Mouse (Mus musculus) liver, embryonic 15.5 days (tissue): ENCODE results near the gene Mrpl33. TPM values are rescaled to one million over a fixed set of nuclear protein-coding genes. Genes with fewer than 3 reads are reported as not detected.
A peak's percentile ranks its signal among the peaks of the same experiment; 100 is the strongest.
"Not testable (repeated sequence)": the region's sequence is repeated elsewhere in the genome, so short reads cannot be mapped to it uniquely, and the experiment has no call there.

Source experiments
- ATAC-seq: fragments of 200-750 bp; cut with Nextera tagmentation; 2 replicates; pipeline ENCODE4 v1.8.0; 2017; ENCODE audit warnings: moderate number of reproducible peaks, mild to moderate bottlenecking, moderate library complexity; ENCODE audit not compliant: insufficient read depth
- H3K27ac ChIP-seq: fragments of 300-500 bp; sonication (generic); replicated peaks from 2 replicates; pipeline ENCODE4 v1.5.1; 2015; ENCODE audit warnings: mild to moderate bottlenecking, inconsistent platforms
- H3K27me3 ChIP-seq: fragments of 300-500 bp; sonication (generic); 2 replicates; pipeline ENCODE4 v1.6.1; 2015; ENCODE audit warnings: mild to moderate bottlenecking, inconsistent platforms
- H3K36me3 ChIP-seq: fragments of 300-500 bp; sonication (generic); replicated peaks from 2 replicates; pipeline ENCODE4 v1.6.1; 2015; ENCODE audit warnings: moderate library complexity, mild to moderate bottlenecking, inconsistent platforms
- H3K4me1 ChIP-seq: fragments of 300-500 bp; sonication (generic); replicated peaks from 2 replicates; pipeline ENCODE4 v1.6.1; 2015; ENCODE audit warnings: inconsistent platforms
- H3K4me2 ChIP-seq: fragments of 300-500 bp; sonication (generic); 2 replicates; pipeline ENCODE4 v1.6.1; 2015; ENCODE audit warnings: moderate library complexity, mild to moderate bottlenecking, inconsistent platforms
- H3K4me3 ChIP-seq: fragments of 300-500 bp; sonication (generic); replicated peaks from 2 replicates; pipeline ENCODE4 v1.5.1; 2015; ENCODE audit warnings: mild to moderate bottlenecking, inconsistent platforms
- H3K9ac ChIP-seq: fragments of 300-500 bp; sonication (generic); 2 replicates; pipeline ENCODE4 v1.6.1; 2015; ENCODE audit warnings: moderate library complexity, mild to moderate bottlenecking, inconsistent platforms
- H3K9me3 ChIP-seq: fragments of 300-500 bp; sonication (generic); replicated peaks from 2 replicates; pipeline ENCODE4 v1.6.1; 2016; ENCODE audit warnings: inconsistent platforms
- whole genome bisulfite sequencing: fragments of 180-500 bp; shearing (Covaris S2); methylation state at CpG from one replicate; pipeline ENCODE4 v1.1.7; 2015; ENCODE audit warnings: mixed read lengths; ENCODE audit not compliant: insufficient replicate concordance; 5-methylcytosine and 5-hydroxymethylcytosine counted together
- polyA plus RNA-seq: library from polyadenylated mRNA; unstranded; fragments of >200 nt; fragmentation: Nextera tagmentation; extraction: Ambion mirVana; gene quantifications from 2 replicates; pipeline ENCODE4 v1.2.1, GENCODE M21; 2015

Gene Mrpl33
- polyA plus RNA-seq, 1 experiment from 2014 or later: 158 TPM

DNA sequence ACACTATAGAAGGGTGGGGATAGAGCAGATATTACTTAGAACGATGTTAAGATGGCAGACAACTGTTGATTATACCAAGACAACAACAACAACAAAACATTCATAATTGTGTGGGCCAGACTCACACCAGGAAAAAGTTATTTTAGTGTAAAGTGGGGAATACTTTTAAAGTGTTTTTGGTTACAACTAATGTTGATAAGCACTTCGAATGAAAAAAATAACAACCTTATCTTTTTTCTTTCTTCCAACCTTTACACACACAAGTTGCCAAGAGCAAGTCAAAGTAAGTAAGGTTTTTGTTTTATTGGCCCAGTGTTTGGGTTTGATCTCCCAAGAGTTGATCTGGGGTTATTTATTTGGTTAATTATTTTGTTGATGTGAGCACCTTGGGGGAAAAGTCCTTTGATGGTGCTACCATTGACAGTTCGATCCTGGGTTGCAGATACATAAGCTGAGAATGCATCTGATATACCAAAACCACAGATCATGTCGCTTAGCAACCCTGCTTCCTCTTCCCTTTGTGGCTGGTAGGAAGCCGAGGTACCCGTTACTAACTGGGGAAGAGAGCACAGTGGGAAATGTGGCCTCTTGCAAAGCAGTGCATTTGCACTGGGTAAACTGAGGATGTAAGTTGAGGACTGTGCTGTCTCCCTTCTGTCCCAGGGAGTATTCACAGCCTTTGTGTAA, 17.7 kb downstream of the Mrpl33 start:
- H3K27ac ChIP-seq: peak overlapping the region; percentile 86
- peak overlapping the region; percentile 71 for H3K4me3 ChIP-seq
- no peaks in the 10 kb centered on the region for H3K27me3 ChIP-seq
- H3K4me2 ChIP-seq: peak overlapping the region; percentile 64
- H3K4me1 ChIP-seq: peaks cover 19% of the 10 kb centered on the region
- peaks cover 32% of the 10 kb centered on the region for H3K36me3 ChIP-seq
- no peaks in the 10 kb centered on the region for H3K9me3 ChIP-seq
- H3K9ac ChIP-seq: peak overlapping the region; percentile 63
- WGBS: 11% methylated on average over 6 of the region's 6 CpGs
- ATAC-seq: no peak

DNA sequence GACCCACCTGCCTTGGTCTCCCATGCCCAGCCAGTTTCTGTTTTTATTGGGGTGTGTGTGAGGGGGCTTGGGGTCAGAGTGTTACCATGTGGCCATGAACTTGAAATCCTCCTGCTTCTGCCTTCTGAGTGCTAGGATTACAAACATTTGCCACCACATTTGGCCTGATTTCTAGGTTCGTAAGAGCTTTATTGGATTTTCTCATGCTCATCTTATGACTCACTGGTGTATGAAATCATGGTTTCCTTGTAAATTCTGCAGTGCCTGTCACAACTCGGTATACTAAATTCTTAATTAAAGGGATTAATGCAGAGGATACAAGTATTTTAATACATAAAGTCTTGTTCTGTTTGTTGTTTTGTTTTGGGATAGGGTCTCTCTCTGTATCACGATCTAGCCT, 23.6 kb downstream of the Mrpl33 start:
- no peak for ATAC-seq
- Histone ChIP-seq H3K4me3 (no peak overlapping the region), H3K36me3 (peaks cover 51% of the 10 kb centered on the region), H3K9ac (no peak overlapping the region), H3K4me2 (no peak overlapping the region), H3K4me1 (peaks cover 8% of the 10 kb centered on the region), H3K27ac (no peak overlapping the region), H3K9me3 (no peaks in the 10 kb centered on the region), H3K27me3 (no peaks in the 10 kb centered on the region)
- WGBS: 79% methylated on average over 3 of the region's 3 CpGs

- no peaks in the 10 kb centered on the region for H3K27me3 ChIP-seq
- H3K4me1 ChIP-seq: no peaks in the 10 kb centered on the region
- H3K9ac ChIP-seq: no peak overlapping the region
- no peak for ATAC-seq
- no peak overlapping the region for H3K4me3 ChIP-seq
- no peak overlapping the region for H3K27ac ChIP-seq
- H3K36me3 ChIP-seq: peaks cover 5% of the 10 kb centered on the region; the same call in 1 of the 2 replicates
- no peaks in the 10 kb centered on the region for H3K9me3 ChIP-seq
- 58% methylated on average over 3 of the region's 3 CpGs for whole genome bisulfite sequencing
- no peak overlapping the region for H3K4me2 ChIP-seq
These were observed 30.4 kb downstream of the Mrpl33 start for GRCm38 (mm10) chr5:31627117-31627516.

GRCm38 (mm10) chr5:31627562-31628526, 31.1 kb downstream of the Mrpl33 start:
- Histone ChIP-seq H3K9me3 (no peaks in the 10 kb centered on the region), H3K9ac (no peak overlapping the region), H3K27me3 (no peaks in the 10 kb centered on the region), H3K36me3 (no peaks in the 10 kb centered on the region), H3K4me1 (no peaks in the 10 kb centered on the region), H3K4me3 (no peak overlapping the region), H3K4me2 (no peak overlapping the region), H3K27ac (no peak overlapping the region)
- no peak for ATAC-seq
- WGBS: 69% methylated on average over 9 of the region's 9 CpGs

DNA sequence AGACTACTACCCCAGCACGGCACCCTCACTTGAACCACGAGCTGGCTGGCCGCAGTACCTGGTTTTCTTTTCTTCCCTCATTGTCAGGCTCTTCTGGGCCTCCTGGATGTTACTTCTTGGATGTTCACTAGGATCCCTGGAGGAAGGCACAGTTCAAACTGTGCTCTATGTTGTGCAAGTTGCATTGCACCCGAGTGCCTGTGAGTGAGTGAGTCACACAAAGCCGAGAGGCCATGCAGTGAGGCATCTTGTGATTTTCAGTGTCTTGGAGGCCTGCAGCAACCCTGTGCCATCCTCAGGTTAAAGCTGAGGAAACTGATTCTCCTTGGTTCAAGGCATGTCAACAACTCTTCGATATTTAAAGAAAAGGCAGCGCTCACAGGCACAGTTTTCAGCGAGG, 31.8 kb downstream of the Mrpl33 start:
- no peak for ATAC-seq
- Histone ChIP-seq H3K4me1 (no peaks in the 10 kb centered on the region), H3K4me2 (no peak overlapping the region), H3K27me3 (no peaks in the 10 kb centered on the region), H3K4me3 (no peak overlapping the region), H3K9ac (no peak overlapping the region), H3K9me3 (no peaks in the 10 kb centered on the region), H3K36me3 (no peaks in the 10 kb centered on the region), H3K27ac (no peak overlapping the region)
- WGBS: 80% methylated on average over 8 of the region's 8 CpGs

- Histone ChIP-seq H3K36me3 (0 out of 2 replicates have a peak, but pooled peaks cover 4% of the 10 kb centered on the region), H3K4me2 (no peak overlapping the region), H3K4me3 (no peak overlapping the region), H3K27ac (no peak overlapping the region), H3K9me3 (no peaks in the 10 kb centered on the region), H3K27me3 (no peaks in the 10 kb centered on the region), H3K4me1 (no peaks in the 10 kb centered on the region), H3K9ac (no peak overlapping the region)
- no peak for ATAC-seq
- WGBS: 64% methylated on average over 5 of the region's 5 CpGs
These were observed 33.3 kb downstream of the Mrpl33 start for GRCm38 (mm10) chr5:31630064-31630463.

- H3K27me3 ChIP-seq, H3K4me2 ChIP-seq, ATAC-seq, H3K36me3 ChIP-seq, H3K4me1 ChIP-seq, H3K27ac ChIP-seq, H3K9me3 ChIP-seq, H3K9ac ChIP-seq, H3K4me3 ChIP-seq: not testable (repeated sequence)
- WGBS: 94% methylated on average over 4 of the region's 4 CpGs
These were observed 34.4 kb downstream of the Mrpl33 start for GRCm38 (mm10) chr5:31631169-31631568.

- ATAC-seq: no peak
- no peaks in the 10 kb centered on the region for H3K27me3 ChIP-seq
- no peak overlapping the region for H3K9ac ChIP-seq
- H3K4me3 ChIP-seq: no peak overlapping the region
- H3K36me3 ChIP-seq: 0 out of 2 replicates have a peak, but pooled peaks cover 4% of the 10 kb centered on the region
- H3K27ac ChIP-seq: no peak overlapping the region
- WGBS: 71% methylated on average over 4 of the region's 4 CpGs
- H3K4me1 ChIP-seq: peaks cover 15% of the 10 kb centered on the region; the same call in 1 of the 2 replicates
- H3K4me2 ChIP-seq: no peak overlapping the region
- H3K9me3 ChIP-seq: no peaks in the 10 kb centered on the region
These were observed 37.4 kb downstream of the Mrpl33 start for GRCm38 (mm10) chr5:31634161-31634560.

DNA sequence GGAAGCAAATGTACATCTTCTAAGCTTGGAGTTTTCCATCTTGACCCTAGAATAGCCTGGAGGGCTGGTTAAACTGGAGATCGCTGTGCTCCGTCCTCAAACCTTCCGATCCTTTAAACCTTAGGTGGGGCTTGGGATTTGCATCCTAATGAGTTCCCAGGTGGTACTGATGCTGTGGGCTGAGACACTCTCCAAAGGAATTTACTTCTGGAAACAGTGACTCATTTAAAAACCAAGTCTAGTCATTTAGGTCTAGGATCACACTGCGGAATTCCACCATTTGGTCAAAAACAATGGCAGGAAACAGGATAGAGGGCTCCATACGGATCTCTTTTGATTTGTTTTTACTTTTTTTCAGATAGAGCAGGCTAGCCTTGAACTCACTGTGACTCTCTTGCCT, 37.9 kb downstream of the Mrpl33 start:
- Histone ChIP-seq H3K4me2 (no peak overlapping the region), H3K27me3 (no peaks in the 10 kb centered on the region), H3K27ac (no peak overlapping the region), H3K9me3 (no peaks in the 10 kb centered on the region), H3K4me1 (peaks cover 15% of the 10 kb centered on the region; the same call in 1 of the 2 replicates), H3K36me3 (0 out of 2 replicates have a peak, but pooled peaks cover 4% of the 10 kb centered on the region), H3K4me3 (no peak overlapping the region), H3K9ac (no peak overlapping the region)
- WGBS: 87% methylated on average over 5 of the region's 5 CpGs
- no peak for ATAC-seq

GRCm38 (mm10) chr5:31636636-31637253, 40.0 kb downstream of the Mrpl33 start:
- WGBS: 27% methylated on average over 9 of the region's 9 CpGs
- Histone ChIP-seq H3K36me3 (0 out of 2 replicates have a peak, but pooled peaks cover 8% of the 10 kb centered on the region), H3K27ac (peak overlapping the region; percentile 21), H3K4me2 (no peak overlapping the region), H3K9ac (no peak overlapping the region), H3K9me3 (no peaks in the 10 kb centered on the region), H3K4me1 (peaks cover 15% of the 10 kb centered on the region; the same call in 1 of the 2 replicates), H3K27me3 (no peaks in the 10 kb centered on the region), H3K4me3 (no peak overlapping the region)
- ATAC-seq: peak; percentile 31; the same call in 1 of the 2 replicates

DNA sequence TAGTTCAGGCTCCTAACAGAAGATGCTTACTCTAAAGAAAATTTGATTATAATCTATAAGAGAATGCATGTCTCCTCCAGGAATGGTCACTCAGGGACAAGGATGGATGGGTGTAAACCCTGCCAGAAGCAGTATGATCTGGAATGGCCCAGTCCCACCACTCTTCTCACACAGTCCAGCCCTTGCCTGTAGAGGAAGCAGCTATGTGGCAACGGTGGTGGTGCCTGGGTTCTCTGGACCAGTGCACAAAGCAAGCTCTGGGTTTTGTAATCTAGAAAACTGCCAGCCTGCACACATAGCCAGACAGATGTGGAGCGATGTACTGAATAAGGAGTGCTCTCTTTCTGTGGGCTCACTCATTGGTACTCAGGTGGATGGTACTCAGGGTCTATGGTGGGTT, 43.8 kb downstream of the Mrpl33 start:
- ATAC-seq: no peak
- H3K4me2 ChIP-seq: no peak overlapping the region
- no peaks in the 10 kb centered on the region for H3K27me3 ChIP-seq
- 0 out of 2 replicates have a peak, but pooled peaks cover 9% of the 10 kb centered on the region for H3K36me3 ChIP-seq
- H3K9me3 ChIP-seq: no peaks in the 10 kb centered on the region
- H3K4me3 ChIP-seq: no peak overlapping the region
- 68% methylated on average over 2 of the region's 2 CpGs for WGBS
- H3K9ac ChIP-seq: no peak overlapping the region
- peaks cover 15% of the 10 kb centered on the region; the same call in 1 of the 2 replicates for H3K4me1 ChIP-seq
- 0 out of 2 replicates have a peak overlapping the region, but pooled peaks have one; percentile 7 for H3K27ac ChIP-seq
